Mouse (Mus musculus) forebrain, embryonic 13.5 days (tissue): ENCODE results near the gene Klk9. TPM values are rescaled to one million over a fixed set of nuclear protein-coding genes. Genes with fewer than 3 reads are reported as not detected.

Experiments
- ATAC-seq: fragments of 200-750 bp; cut with Nextera tagmentation; 2 replicates; pipeline ENCODE4 v1.8.0; 2017
- H3K27ac ChIP-seq: fragments of 300-500 bp; sonication (generic); 2 replicates; pipeline ENCODE4 v1.5.1; 2015; ENCODE audit warnings: inconsistent platforms, mild to moderate bottlenecking, moderate library complexity
- H3K27me3 ChIP-seq: fragments of 300-500 bp; sonication (generic); 2 replicates; pipeline ENCODE4 v1.6.1; 2015; ENCODE audit warnings: mild to moderate bottlenecking, inconsistent platforms
- H3K36me3 ChIP-seq: fragments of 300-500 bp; sonication (generic); 2 replicates; pipeline ENCODE4 v1.6.1; 2015; ENCODE audit warnings: mild to moderate bottlenecking, inconsistent platforms; ENCODE audit not compliant: poor library complexity, severe bottlenecking
- H3K4me1 ChIP-seq: fragments of 300-500 bp; sonication (generic); 2 replicates; pipeline ENCODE4 v1.6.1; 2015; ENCODE audit warnings: inconsistent platforms
- H3K4me2 ChIP-seq: fragments of 300-500 bp; sonication (generic); 2 replicates; pipeline ENCODE4 v1.6.1; 2015; ENCODE audit warnings: inconsistent platforms, mild to moderate bottlenecking, moderate library complexity
- H3K4me3 ChIP-seq: fragments of 300-500 bp; sonication (generic); 2 replicates; pipeline ENCODE4 v1.5.1; 2015; ENCODE audit warnings: mild to moderate bottlenecking, inconsistent platforms
- H3K9ac ChIP-seq: fragments of 300-500 bp; sonication (generic); 2 replicates; pipeline ENCODE4 v1.6.1; 2015; ENCODE audit warnings: mild to moderate bottlenecking, inconsistent platforms
- H3K9me3 ChIP-seq: fragments of 300-500 bp; sonication (generic); replicated peaks from 2 replicates; pipeline ENCODE4 v1.6.1; 2016; ENCODE audit warnings: inconsistent platforms
- WGBS: fragments of 180-500 bp; shearing (Covaris S2); methylation state at CpG from one replicate; pipeline ENCODE4 v1.1.7; 2015; 5-methylcytosine and 5-hydroxymethylcytosine counted together
- polyA plus RNA-seq: library from polyadenylated mRNA; unstranded; fragments of >200 nt; fragmentation: Nextera tagmentation; extraction: Ambion mirVana; gene quantifications from 2 replicates; pipeline ENCODE4 v1.2.1, GENCODE M21; 2015

Klk9 gene
- polyA plus RNA-seq = not detected in 2 replicates

GRCm38 (mm10) chr7:43791591-43791990, at the start of gene Klk9:
TSS of gene Klk9 (plus strand) at chr7:43791891.
- Histone ChIP-seq H3K9ac (no peak within 1 kb of the TSS), H3K36me3 (no peaks in the 10 kb centered on the region), H3K4me3 (no peak within 1 kb of the TSS), H3K9me3 (no peaks in the 10 kb centered on the region), H3K4me1 (peaks cover 6% of the 10 kb centered on the region; the same call in 1 of the 2 replicates), H3K27ac (no peak within 1 kb of the TSS), H3K27me3 (peaks cover 17% of the 10 kb centered on the region), H3K4me2 (no peak within 1 kb of the TSS)
- 84% methylated on average over 7 of the region's 7 CpGs for WGBS
- no peak for ATAC-seq

GRCm38 (mm10) chr7:43747788-43748187, 43.9 kb upstream of the Klk9 start:
- no peaks in the 10 kb centered on the region for H3K4me1 ChIP-seq
- WGBS = 69% methylated on average over 1 of the region's 1 CpGs
- no peaks in the 10 kb centered on the region for H3K36me3 ChIP-seq
- no peak overlapping the region for H3K27ac ChIP-seq
- H3K4me3 ChIP-seq = no peak overlapping the region
- no peak overlapping the region for H3K9ac ChIP-seq
- no peak for ATAC-seq
- no peaks in the 10 kb centered on the region for H3K9me3 ChIP-seq
- no peaks in the 10 kb centered on the region for H3K27me3 ChIP-seq
- H3K4me2 ChIP-seq = no peak overlapping the region

DNA sequence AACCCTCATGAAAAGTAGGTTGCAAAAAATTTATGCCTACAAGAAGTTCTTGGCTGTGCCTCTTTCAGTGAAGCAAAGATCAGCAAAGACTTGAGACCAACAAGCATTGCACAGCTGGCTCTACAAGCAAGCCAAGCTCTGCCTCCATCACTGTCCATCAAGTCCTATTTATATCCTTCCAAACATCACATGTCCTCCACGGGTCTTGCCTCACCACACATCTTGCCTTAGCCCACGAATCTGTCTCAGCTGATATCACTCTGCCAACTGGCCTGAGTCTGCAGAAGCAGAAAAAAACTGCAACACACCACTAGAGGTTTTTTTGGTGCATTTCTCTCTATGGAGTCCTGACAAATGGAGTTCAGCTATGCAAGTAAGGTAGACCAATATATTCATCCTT, 38.9 kb upstream of the Klk9 start:
- H3K9me3 ChIP-seq = no peaks in the 10 kb centered on the region
- no peaks in the 10 kb centered on the region for H3K27me3 ChIP-seq
- no peaks in the 10 kb centered on the region for H3K4me1 ChIP-seq
- H3K4me3 ChIP-seq = no peak overlapping the region
- H3K9ac ChIP-seq = no peak overlapping the region
- no peak for ATAC-seq
- WGBS = 75% methylated on average over 2 of the region's 2 CpGs
- no peaks in the 10 kb centered on the region for H3K36me3 ChIP-seq
- no peak overlapping the region for H3K4me2 ChIP-seq
- H3K27ac ChIP-seq = no peak overlapping the region

DNA sequence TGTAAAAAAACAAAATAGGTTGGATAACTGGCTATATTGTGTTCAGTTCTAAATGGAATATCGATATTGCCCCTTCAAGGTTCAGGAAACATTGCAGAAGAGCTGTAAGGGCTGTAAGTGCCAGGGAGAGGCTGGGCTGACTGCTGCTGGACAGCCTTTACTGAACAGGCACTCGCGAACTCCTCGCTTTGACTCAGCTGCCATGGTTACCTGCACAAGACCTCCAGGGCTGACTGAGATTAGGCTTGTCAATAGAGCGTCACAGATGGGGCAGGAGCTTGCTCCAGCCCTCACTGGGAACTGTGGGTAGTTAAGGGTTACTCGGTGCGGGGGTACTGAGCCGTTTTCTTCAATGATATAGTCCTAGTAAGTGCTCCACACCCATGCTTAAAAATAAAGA, 25.2 kb upstream of the Klk9 start:
- no peaks in the 10 kb centered on the region for H3K27me3 ChIP-seq
- H3K27ac ChIP-seq = no peak overlapping the region
- H3K4me3 ChIP-seq = no peak overlapping the region
- 41% methylated on average over 8 of the region's 8 CpGs for WGBS
- H3K4me1 ChIP-seq = no peaks in the 10 kb centered on the region
- no peak overlapping the region for H3K4me2 ChIP-seq
- no peaks in the 10 kb centered on the region for H3K9me3 ChIP-seq
- ATAC-seq = no peak
- no peak overlapping the region for H3K9ac ChIP-seq
- no peaks in the 10 kb centered on the region for H3K36me3 ChIP-seq

DNA sequence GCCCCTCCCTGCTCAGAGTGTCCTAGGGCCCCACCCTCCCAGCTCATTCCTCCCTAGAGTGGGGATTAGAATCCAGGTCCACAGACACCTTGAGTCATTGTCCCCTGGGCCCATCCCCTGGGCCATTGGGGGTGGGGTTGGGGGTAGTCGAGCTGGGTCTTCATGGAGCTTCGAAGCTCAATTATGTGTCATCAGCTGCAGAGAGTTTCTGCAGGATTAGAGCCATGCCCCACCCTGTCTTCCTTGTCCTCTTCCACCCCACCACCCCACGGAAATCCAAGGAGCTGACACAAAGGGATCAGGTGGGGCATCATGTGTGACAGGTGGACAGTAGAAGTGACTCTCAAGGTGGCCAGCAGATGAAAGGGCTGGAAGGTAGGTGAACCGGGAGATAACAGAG, 23.1 kb upstream of the Klk9 start, which contains the start of gene Klk12:
Gene Klk12, plus strand, starts transcription at position 301 of the 400 bp plus-strand sequence.
- Histone ChIP-seq H3K4me3 (no peak within 1 kb of the TSS), H3K36me3 (no peaks in the 10 kb centered on the region), H3K9ac (no peak within 1 kb of the TSS), H3K9me3 (no peaks in the 10 kb centered on the region), H3K27me3 (no peaks in the 10 kb centered on the region), H3K27ac (no peak within 1 kb of the TSS), H3K4me1 (no peaks in the 10 kb centered on the region), H3K4me2 (no peak within 1 kb of the TSS)
- WGBS = 75% methylated on average over 4 of the region's 4 CpGs
- no peak for ATAC-seq

DNA sequence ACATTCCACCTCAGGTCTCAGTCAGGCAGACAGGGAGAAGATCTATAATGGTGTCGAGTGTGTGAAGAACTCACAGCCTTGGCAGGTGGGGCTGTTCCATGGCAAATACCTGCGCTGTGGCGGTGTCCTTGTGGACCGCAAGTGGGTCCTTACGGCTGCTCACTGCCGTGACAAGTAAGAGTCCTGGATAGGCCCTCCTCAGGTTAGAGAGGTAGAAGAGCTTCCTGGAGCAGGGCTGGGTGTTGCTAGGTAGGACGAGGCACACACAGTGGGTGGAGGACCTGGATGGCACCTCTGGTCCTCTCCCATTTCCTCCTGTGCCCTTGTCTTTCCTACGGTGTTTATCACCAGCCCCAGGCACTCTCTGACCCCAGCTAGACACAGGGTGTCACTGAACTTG, 22.1 kb upstream of the Klk9 start:
- H3K27me3 ChIP-seq = no peaks in the 10 kb centered on the region
- H3K27ac ChIP-seq = no peak overlapping the region
- H3K4me3 ChIP-seq = no peak overlapping the region
- WGBS = 91% methylated on average over 8 of the region's 8 CpGs
- no peaks in the 10 kb centered on the region for H3K9me3 ChIP-seq
- no peaks in the 10 kb centered on the region for H3K36me3 ChIP-seq
- no peak overlapping the region for H3K9ac ChIP-seq
- H3K4me1 ChIP-seq = no peaks in the 10 kb centered on the region
- no peak overlapping the region for H3K4me2 ChIP-seq
- ATAC-seq = no peak

GRCm38 (mm10) chr7:43770701-43771100, 21.0 kb upstream of the Klk9 start:
- H3K4me2 ChIP-seq = no peak overlapping the region
- H3K9me3 ChIP-seq = no peaks in the 10 kb centered on the region
- no peak overlapping the region for H3K27ac ChIP-seq
- no peak overlapping the region for H3K4me3 ChIP-seq
- no peak overlapping the region for H3K9ac ChIP-seq
- ATAC-seq = no peak
- H3K4me1 ChIP-seq = no peaks in the 10 kb centered on the region
- 94% methylated on average over 10 of the region's 10 CpGs for WGBS
- no peaks in the 10 kb centered on the region for H3K36me3 ChIP-seq
- H3K27me3 ChIP-seq = no peaks in the 10 kb centered on the region

DNA sequence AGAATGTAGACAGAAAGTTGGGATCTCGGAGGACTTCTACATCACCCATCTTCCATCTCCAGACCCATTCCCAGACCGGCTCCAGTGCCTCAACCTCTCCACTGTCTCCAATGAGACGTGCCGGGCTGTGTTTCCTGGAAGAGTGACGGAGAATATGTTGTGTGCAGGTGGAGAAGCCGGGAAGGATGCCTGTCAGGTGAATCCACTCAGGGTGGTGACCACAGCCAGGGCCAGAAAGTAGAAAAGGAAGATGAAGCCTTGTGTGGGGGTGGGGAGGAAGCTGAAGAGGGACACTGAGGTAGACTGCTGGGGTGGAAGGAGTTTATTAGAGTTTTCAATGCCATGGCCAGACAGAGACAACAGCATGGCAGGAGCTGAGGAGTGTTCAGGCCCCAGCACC, 19.8 kb upstream of the Klk9 start:
- Histone ChIP-seq H3K4me2 (no peak overlapping the region), H3K4me1 (no peaks in the 10 kb centered on the region), H3K9ac (no peak overlapping the region), H3K36me3 (no peaks in the 10 kb centered on the region), H3K27ac (no peak overlapping the region), H3K4me3 (no peak overlapping the region), H3K27me3 (no peaks in the 10 kb centered on the region), H3K9me3 (no peaks in the 10 kb centered on the region)
- WGBS = 95% methylated on average over 6 of the region's 6 CpGs
- ATAC-seq = no peak

DNA sequence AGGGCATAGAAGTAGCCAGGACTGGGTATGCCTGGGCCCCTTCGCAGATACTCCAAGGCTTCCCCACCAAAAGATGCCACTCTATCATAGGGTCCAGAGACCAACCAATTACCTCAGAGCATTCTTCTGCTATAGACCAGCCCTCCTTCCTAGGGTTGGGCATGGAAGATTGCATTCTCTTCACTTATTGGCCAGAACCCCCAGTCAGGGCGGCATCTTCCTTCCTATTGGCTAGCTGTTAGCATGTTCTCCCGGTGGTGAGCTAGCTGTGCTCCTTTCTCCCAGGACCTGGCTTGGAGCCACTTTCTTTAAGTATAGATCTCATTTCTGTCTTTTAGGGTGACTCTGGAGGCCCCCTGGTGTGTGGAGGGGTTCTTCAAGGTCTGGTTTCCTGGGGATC, 18.8 kb upstream of the Klk9 start:
- no peak overlapping the region for H3K27ac ChIP-seq
- no peaks in the 10 kb centered on the region for H3K9me3 ChIP-seq
- no peak overlapping the region for H3K4me3 ChIP-seq
- no peaks in the 10 kb centered on the region for H3K27me3 ChIP-seq
- H3K36me3 ChIP-seq = no peaks in the 10 kb centered on the region
- ATAC-seq = no peak
- H3K9ac ChIP-seq = no peak overlapping the region
- WGBS = 69% methylated on average over 3 of the region's 3 CpGs
- H3K4me1 ChIP-seq = no peaks in the 10 kb centered on the region
- H3K4me2 ChIP-seq = no peak overlapping the region

- H3K4me3 ChIP-seq = no peak within 1 kb of the TSS
- H3K9me3 ChIP-seq = no peaks in the 10 kb centered on the region
- no peak within 1 kb of the TSS for H3K27ac ChIP-seq
- H3K36me3 ChIP-seq = no peaks in the 10 kb centered on the region
- no peak within 1 kb of the TSS for H3K4me2 ChIP-seq
- no peak within 1 kb of the TSS for H3K9ac ChIP-seq
- H3K4me1 ChIP-seq = no peaks in the 10 kb centered on the region
- ATAC-seq = no peak
- no peaks in the 10 kb centered on the region for H3K27me3 ChIP-seq
- 92% methylated on average over 5 of the region's 5 CpGs for WGBS
These were observed 17.3 kb upstream of the Klk9 start, which contains the start of gene Klk11 for GRCm38 (mm10) chr7:43774364-43774763. TSS of gene Klk11 (plus strand) at chr7:43774604.

GRCm38 (mm10) chr7:43774802-43775201, 16.9 kb upstream of the Klk9 start:
- WGBS = 37% methylated on average over 6 of the region's 6 CpGs
- H3K27me3 ChIP-seq = no peaks in the 10 kb centered on the region
- ATAC-seq = no peak

GRCm38 (mm10) chr7:43775311-43776057, 16.2 kb upstream of the Klk9 start:
- H3K4me1 ChIP-seq = no peaks in the 10 kb centered on the region
- no peaks in the 10 kb centered on the region for H3K9me3 ChIP-seq
- 43% methylated on average over 7 of the region's 7 CpGs for WGBS
- no peak overlapping the region for H3K4me3 ChIP-seq
- H3K4me2 ChIP-seq = no peak overlapping the region
- no peak overlapping the region for H3K9ac ChIP-seq
- no peaks in the 10 kb centered on the region for H3K27me3 ChIP-seq
- H3K36me3 ChIP-seq = no peaks in the 10 kb centered on the region
- no peak for ATAC-seq
- H3K27ac ChIP-seq = no peak overlapping the region

More at GRCm38 (mm10) chr7:43774802-43775201, 16.9 kb upstream of the Klk9 start:
- no peaks in the 10 kb centered on the region for H3K4me1 ChIP-seq
- H3K9ac ChIP-seq = no peak overlapping the region
- H3K4me2 ChIP-seq = no peak overlapping the region
- H3K27ac ChIP-seq = no peak overlapping the region
- no peak overlapping the region for H3K4me3 ChIP-seq
- H3K36me3 ChIP-seq = no peaks in the 10 kb centered on the region
- H3K9me3 ChIP-seq = no peaks in the 10 kb centered on the region

GRCm38 (mm10) chr7:43776506-43776905, 15.2 kb upstream of the Klk9 start:
- Histone ChIP-seq H3K9me3 (no peaks in the 10 kb centered on the region), H3K36me3 (no peaks in the 10 kb centered on the region), H3K4me2 (no peak overlapping the region), H3K4me1 (no peaks in the 10 kb centered on the region), H3K9ac (no peak overlapping the region), H3K27ac (no peak overlapping the region), H3K27me3 (no peaks in the 10 kb centered on the region), H3K4me3 (no peak overlapping the region)
- ATAC-seq = no peak
- WGBS = 85% methylated on average over 5 of the region's 5 CpGs
